Mouse (Mus musculus): ENCODE measurements around the gene Traf2.

Traf2 gene

GRCm38 (mm10) chr2:25468962-25469915 lies 77.5 kb downstream of the Traf2 start:
- Histone ChIP-seq H3K4me1 (replicated peaks; ENCODE audit: low read depth, low read length) (peaks cover 22% of the 10 kb centered on the region), H3K36me3 (ENCODE audit: insufficient read depth, low read length) (no peaks in the 10 kb centered on the region), H3K4me3 (replicated peaks; ENCODE audit: low read length) (no peak overlapping the region), H3K27me3 (ENCODE audit: insufficient read depth, low read length) (peaks cover 19% of the 10 kb centered on the region; the same call in 1 of the 2 replicates), H3K9me3 (ENCODE audit: low read length) (no peaks in the 10 kb centered on the region)
- no peak for TF ChIP-seq NANOG (IDR thresholded peaks at IDR 0.05; ENCODE audit: borderline replicate concordance, low read length)
- no peak for TF ChIP-seq CTCF (conservative IDR thresholded peaks at IDR 0.05; ENCODE audit: low read length)
- no peak for TF ChIP-seq POU5F1 (IDR thresholded peaks at IDR 0.05; ENCODE audit: borderline replicate concordance, low read length)
